Mouse (Mus musculus) testis, postnatal 10 days (tissue): ENCODE data around the gene 3110082I17Rik.
"Not testable (repeated sequence)": the region's sequence is repeated elsewhere in the genome, so short reads cannot be mapped to it uniquely, and the experiment has no call there.

Experiments used
- DNase-seq: peaks from one replicate; pipeline ENCODE4 v3.0.0; 2021; ENCODE audit warnings: low spot score

Gene 3110082I17Rik

GRCm38 (mm10) chr5:139395528-139395927 lies 64.8 kb downstream of the 3110082I17Rik start:
- no peak for DNase-seq

- DNase-seq = no peak
Observed at GRCm38 (mm10) chr5:139394399-139394798, 65.9 kb downstream of the 3110082I17Rik start.

- no peak for DNase-seq
Observed at GRCm38 (mm10) chr5:139393197-139393588, 67.1 kb downstream of the 3110082I17Rik start.

- no peak for DNase-seq
Observed at GRCm38 (mm10) chr5:139392219-139393196, 67.8 kb downstream of the 3110082I17Rik start.

GRCm38 (mm10) chr5:139391309-139391990 lies 68.9 kb downstream of the 3110082I17Rik start:
- peak; percentile 70 for DNase-seq

- not testable (repeated sequence) for DNase-seq
Observed at GRCm38 (mm10) chr5:139390324-139391119, 69.8 kb downstream of the 3110082I17Rik start.

- no peak for DNase-seq
Observed at GRCm38 (mm10) chr5:139389676-139390061, 70.7 kb downstream of the 3110082I17Rik start.

- no peak for DNase-seq
Observed at GRCm38 (mm10) chr5:139388694-139389675, 71.3 kb downstream of the 3110082I17Rik start.

- no peak for DNase-seq
Observed at GRCm38 (mm10) chr5:139388195-139388570, 72.1 kb downstream of the 3110082I17Rik start.

- DNase-seq = peak; percentile 73
Observed at GRCm38 (mm10) chr5:139387329-139388194, 72.8 kb downstream of the 3110082I17Rik start.

GRCm38 (mm10) chr5:139386047-139386446 lies 74.3 kb downstream of the 3110082I17Rik start:
- DNase-seq = no peak

GRCm38 (mm10) chr5:139384531-139384930 lies 75.8 kb downstream of the 3110082I17Rik start:
- no peak for DNase-seq

- DNase-seq = no peak
Observed at GRCm38 (mm10) chr5:139383234-139383633, 77.1 kb downstream of the 3110082I17Rik start.

GRCm38 (mm10) chr5:139382760-139383159 lies 77.6 kb downstream of the 3110082I17Rik start:
- no peak for DNase-seq

- DNase-seq = no peak
Observed at GRCm38 (mm10) chr5:139381586-139382513, 78.5 kb downstream of the 3110082I17Rik start.

- DNase-seq = peak; percentile 98
Observed at GRCm38 (mm10) chr5:139380385-139381248, 79.7 kb downstream of the 3110082I17Rik start.

GRCm38 (mm10) chr5:139379771-139380384 lies 80.4 kb downstream of the 3110082I17Rik start:
- no peak for DNase-seq
